Mouse (Mus musculus): Measurements from ENCODE around the gene Gm28372. TPM values are rescaled to one million over a fixed set of nuclear protein-coding genes. Genes with fewer than 3 reads are reported as not detected.
"Not testable (repeated sequence)": the region's sequence is repeated elsewhere in the genome, so short reads cannot be mapped to it uniquely, and the experiment has no call there.

Gene Gm28372
- not detected for total RNA-seq (2022)

GRCm38 (mm10) chr2:130404939-130405338 is at the start of gene Gm28372, which contains the start of gene 1700020A23Rik:
Gene Gm28372, plus strand, starts transcription at chr2:130405239.
Gene 1700020A23Rik, plus strand, starts transcription at chr2:130405259.
- no peak for DNase-seq (ENCODE audit: low spot score in 2 of 2)

DNA sequence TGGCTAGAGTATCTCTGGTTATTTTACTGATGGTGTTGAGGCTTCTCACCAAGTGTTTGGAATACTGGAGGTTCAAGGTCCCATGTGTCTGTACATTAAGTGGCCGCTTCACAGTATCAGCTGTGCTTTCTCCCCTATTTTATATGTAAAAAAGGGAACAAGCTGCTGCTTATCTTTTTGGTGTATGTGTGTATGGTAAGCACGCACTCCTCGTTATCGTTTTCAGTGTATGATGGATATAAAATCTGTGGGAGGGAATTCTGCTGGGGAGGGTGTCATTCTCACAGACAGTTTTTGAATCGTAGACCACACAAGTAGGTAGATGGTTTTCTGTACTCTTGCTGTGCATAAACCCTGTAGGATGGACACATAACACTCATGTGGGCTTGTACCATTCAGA is 47.5 kb upstream of the Gm28372 start:
- no peak for DNase-seq (ENCODE audit: low spot score in 2 of 2)

DNA sequence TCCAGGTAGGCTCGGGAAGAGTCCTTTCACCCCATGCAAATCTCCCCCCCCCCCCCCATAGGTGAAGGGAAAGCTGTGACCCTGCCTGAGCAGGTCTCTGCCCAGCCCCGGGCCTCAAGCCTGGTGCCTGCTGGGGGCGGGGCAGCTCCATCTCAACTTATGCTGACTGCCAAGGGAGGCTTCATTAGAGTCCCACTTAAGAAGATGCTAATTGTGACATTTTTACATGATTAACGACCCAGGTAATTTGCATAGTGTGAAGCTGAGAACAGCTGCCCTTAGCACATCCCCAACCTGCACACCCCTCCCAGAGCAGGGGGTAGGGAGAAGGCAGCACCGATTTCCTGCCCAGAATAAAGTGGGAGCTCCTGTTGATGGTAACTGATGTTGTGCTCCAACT is 46.2 kb upstream of the Gm28372 start:
- no peak for DNase-seq (ENCODE audit: low spot score in 2 of 2)

DNA sequence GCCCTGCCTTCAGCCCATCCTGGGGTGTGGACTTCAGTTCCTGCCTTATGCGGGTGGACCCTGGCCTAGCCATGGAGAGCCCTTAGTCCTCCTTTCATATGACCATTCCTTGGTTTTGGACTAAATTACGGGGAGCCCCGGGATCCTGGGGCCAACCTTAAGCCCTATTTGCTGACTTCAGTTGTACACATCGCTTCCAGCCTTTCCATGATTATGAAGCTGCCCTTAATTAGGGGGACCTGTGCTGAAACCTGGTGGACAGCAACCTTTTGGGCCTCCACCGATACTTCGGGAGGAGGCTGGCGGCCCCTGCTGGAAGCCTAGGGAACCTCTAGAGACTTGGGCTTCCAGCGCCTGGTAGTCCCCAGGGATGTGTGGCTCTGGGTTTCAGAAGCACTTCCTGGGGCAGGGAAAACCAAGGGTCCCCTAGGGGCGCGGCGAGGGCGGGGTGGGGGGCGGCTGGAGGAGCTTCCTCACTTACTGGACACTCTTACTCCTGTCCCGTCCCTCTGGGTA is 42.5 kb upstream of the Gm28372 start:
- DNase-seq (ENCODE audit: low spot score in 2 of 2) = no peak

GRCm38 (mm10) chr2:130365211-130366094 is 39.6 kb upstream of the Gm28372 start:
- DNase-seq (ENCODE audit: low spot score in 2 of 2) = no peak

GRCm38 (mm10) chr2:130367386-130367785 is 37.7 kb upstream of the Gm28372 start:
- no peak for DNase-seq (ENCODE audit: low spot score in 2 of 2)

DNA sequence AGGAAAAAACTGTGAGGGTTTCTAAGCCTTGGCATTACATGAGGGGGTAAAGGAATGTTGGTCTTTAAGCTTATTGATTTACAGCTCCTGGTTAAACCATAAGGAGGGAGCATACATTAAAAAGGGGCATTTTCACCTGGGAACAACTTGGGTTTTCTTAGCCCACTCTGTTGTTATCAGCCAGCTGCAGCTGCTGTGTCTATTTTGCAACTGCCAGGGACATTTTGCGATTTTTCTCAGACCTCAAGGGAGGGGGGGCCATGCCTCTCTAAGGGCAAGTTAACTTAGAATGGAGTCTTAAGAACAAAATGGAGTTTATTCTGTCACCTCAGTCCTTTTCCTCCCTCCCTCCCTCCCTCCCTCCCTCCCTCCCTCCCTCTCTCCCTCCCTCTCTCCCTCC is 32.0 kb upstream of the Gm28372 start:
- DNase-seq (ENCODE audit: low spot score in 2 of 2) = not testable (repeated sequence)

GRCm38 (mm10) chr2:130374951-130375350 is 30.1 kb upstream of the Gm28372 start:
- DNase-seq (ENCODE audit: low spot score in 2 of 2) = no peak

DNA sequence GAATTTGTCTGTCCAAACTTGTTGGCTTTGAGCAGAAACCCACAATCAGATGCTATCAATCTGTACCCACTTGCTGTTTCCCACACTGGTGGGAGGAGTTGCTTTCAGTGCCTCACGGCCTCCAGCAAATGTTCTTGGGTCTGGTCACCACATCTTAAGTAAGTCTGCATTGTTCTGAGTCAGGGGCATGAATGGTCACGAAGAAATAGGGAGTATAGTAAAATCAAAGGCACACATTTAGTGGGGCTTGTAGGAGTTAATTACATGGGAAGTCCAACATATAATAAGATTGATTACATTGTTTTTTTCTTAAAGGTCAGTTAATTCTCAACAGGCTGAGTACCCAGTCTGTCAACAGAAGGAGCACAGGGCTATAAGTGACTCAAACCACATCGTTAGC is 21.8 kb upstream of the Gm28372 start:
- no peak for DNase-seq (ENCODE audit: low spot score in 2 of 2)

DNA sequence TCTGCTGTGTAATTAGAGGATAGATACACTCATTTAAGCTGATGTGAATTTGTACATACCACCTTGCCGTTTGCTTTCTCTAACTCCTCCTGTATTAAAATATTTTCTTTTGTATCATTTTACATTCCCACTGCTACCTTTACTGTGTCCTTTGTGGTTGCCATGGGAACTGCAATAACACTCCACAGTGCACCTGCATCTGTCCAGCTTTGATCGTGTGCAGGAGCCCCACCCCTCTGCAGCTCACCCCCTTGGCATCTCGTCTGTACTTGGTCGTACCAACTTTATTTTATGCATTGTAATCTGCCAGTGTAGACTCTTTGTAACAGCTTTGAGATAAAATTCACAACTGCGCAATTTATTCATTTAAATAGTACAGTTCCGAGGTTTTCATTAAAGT is 21.1 kb upstream of the Gm28372 start:
- no peak for DNase-seq (ENCODE audit: low spot score in 2 of 2)

DNA sequence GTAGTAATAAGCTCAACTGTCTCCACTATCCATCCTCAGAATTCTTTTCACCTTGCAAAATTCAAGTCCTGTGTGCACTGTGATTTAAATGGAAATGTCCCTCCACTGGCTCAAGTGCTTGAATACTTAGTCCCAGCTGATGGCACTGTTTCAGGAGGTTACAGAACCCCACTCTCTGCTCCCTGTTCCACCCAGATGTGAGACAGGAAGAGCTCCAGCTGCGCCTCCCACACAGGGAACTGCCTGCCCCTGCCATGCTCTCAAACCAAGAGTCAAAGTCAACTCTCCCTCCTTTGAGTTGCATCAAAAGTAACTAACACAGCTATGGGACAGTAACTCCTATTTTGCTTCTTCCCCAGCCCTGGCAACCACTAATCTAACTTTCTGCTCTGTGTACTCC is 18.8 kb upstream of the Gm28372 start:
- DNase-seq (ENCODE audit: low spot score in 2 of 2) = no peak

DNA sequence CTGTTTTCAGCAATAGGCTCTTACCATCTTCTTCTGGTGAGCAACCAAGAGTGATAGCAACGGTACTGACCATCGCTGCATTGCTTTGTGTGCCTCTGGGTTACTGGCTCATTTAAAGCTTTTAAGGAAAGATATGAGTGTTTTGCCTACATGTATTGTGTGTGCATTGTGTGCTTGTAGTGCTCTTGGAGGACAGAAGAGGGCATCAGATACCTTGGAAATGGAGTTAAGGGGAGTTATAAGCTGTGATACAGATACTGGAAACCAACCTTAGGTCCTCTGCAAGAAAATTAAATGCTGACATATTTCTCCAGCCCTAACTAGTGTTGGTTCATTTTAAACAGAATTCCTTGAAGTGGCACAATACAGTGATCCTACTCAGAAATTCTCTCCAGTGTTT is 16.2 kb upstream of the Gm28372 start:
- DNase-seq (ENCODE audit: low spot score in 2 of 2) = no peak

DNA sequence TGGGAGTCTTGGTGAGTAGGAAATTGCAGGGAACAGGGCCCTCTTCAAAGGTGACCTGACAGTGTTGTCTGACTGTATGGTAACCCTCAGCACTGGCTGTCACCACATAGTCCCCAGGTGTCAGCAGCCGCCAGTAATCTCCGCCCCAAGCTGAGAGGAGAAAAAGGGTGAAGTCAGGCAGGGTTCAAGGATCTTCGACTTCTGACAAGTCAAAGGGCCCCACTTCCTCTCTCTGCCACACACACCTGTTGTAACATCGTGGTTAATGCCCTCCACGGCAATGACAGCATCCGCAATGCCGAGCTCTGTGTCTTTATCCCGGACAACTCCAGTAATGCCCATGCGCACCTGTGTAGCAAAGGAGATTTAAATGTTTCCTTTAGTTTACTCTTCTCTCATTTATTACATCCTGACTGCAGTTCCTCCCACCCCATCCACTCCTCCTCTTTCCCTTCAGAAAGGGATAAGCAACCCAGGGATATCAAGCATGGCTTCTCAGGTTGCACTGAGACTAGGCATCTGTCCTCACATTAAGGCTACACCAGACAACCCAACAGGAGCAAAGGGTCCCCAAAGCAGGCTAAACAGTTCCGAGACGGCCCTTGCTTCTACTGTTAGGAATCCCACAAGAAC is 13.9 kb upstream of the Gm28372 start:
- DNase-seq (ENCODE audit: low spot score in 2 of 2) = no peak

DNA sequence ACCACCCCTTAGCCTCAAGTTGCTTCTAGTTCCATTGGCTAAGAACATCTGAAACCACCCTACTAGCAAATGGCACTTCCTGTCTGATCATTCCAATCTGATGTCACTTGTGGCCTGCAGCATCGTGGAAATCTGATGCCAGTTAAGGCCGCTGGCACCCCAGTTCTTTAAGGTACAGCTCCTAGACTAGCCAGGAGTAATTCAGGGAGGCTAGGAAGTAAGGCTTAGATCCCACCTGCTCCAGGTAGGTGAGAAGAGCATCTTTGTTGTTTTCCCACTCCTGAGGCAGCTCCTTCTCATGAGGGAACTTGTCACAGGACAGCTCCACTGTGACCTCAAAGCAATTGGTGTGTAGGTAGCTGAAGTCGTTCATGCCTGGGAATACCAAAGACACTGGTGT is 12.2 kb upstream of the Gm28372 start:
- no peak for DNase-seq (ENCODE audit: low spot score in 2 of 2)

DNA sequence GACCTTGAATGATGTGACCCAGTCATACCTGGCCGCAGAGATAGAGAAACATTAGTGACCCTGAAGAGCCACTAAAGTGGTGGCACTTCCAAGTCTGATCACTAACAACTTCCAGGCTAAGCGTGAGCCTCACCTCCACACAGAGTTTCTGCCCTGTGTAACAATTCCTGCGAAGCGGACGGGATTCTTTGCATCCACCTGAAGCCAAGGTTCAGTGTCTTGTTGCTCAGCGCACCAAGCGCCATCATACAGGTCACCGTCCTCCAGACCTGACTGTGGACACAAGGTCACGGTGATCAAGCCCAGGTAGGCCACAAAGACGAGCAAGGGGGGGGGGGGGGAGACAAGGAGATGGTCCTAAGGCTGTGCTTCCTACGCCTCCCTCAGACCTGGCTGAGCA is 9.3 kb upstream of the Gm28372 start:
- DNase-seq (ENCODE audit: low spot score in 2 of 2) = no peak

DNA sequence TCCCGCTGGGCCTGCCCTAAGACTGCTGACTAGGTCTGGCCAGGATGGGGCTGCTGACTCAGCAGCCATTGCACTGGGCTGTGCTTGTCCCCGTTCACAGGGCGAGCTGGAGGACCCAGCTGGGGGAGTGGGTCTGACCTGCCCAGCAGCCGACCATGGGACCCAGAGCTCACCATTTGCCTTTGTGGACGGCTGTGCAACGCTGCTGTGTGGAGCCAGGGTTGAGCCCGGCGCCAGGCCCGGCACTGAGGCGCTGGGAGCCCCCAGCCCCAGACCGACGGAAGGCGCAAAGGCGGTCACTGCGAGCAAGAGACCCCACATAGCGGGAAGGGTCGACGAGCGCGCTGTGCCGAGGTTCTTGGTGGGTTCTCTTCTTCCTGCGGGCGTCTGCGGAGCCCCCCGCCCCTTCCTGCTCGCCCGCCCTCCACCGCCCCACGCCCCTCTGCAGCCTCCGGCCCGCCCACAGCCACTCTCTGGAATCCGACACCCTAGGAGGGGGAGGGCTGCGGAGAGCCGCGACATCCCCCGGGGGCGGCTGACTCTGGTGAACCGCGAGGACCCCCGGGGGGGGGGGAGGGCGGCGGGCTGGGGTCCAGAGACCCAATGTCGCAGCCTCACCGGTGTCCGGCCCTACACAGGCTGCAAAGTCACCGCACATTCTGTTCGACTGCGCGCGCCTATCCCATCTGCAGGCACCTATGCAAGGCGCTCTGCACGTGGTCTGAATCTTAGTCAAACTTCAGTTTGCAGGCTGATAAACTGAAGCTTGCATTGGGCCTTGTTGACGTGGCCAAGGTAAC is 7.7 kb upstream of the Gm28372 start, which contains the start of gene Cpxm1:
Cpxm1 (minus strand) TSS at position 389 of the 800 bp plus-strand sequence.
- DNase-seq (ENCODE audit: low spot score in 2 of 2) = no peak

DNA sequence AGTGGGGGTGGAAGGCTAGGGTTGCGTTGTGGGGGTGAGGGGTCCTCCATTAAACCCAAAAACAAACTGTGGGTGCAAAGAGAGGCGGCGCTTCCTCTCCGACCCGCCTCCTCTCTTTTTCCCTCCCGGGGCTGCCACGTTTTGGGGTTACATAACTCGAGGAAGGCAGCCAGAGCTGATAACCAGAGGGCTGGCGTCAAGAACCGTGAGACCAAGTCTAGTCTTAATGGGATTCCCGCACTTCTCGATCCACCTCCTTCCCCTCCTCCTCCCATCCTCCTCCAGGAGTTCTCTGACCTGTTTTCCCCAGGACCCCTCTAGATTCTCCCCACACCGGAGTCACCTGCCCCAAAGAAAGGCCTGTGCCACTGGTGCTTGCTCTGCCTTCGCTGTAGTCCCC is 6.9 kb upstream of the Gm28372 start:
- DNase-seq (ENCODE audit: low spot score in 2 of 2) = no peak

DNA sequence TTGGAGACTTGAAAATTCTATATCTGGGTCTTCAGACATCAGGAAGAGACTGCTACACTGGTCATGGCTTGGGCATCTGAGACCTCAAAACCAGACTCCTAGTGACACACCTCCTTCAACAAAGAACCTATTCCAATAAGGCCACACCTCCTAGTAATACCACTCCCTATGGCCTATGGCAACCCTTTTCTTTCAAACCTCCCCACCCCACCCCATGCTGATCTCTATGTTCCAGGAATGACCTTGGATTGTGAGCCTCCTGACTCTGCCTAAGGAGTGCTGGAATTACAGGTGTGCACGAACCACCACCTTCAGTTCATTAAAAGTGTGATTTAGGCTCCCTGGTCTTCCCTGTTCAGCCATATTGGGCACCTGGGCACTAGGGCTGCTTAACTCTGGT is 5.0 kb upstream of the Gm28372 start:
- DNase-seq (ENCODE audit: low spot score in 2 of 2) = no peak

- no peak for DNase-seq (ENCODE audit: low spot score in 2 of 2)
These were observed 3.1 kb upstream of the Gm28372 start for GRCm38 (mm10) chr2:130401891-130402290.

GRCm38 (mm10) chr2:130406178-130406577 is 1.1 kb downstream of the Gm28372 start, which contains the start of gene Tmem239:
Gene Tmem239, plus strand, starts transcription at chr2:130406478.
- DNase-seq (ENCODE audit: low spot score in 2 of 2) = no peak

DNA sequence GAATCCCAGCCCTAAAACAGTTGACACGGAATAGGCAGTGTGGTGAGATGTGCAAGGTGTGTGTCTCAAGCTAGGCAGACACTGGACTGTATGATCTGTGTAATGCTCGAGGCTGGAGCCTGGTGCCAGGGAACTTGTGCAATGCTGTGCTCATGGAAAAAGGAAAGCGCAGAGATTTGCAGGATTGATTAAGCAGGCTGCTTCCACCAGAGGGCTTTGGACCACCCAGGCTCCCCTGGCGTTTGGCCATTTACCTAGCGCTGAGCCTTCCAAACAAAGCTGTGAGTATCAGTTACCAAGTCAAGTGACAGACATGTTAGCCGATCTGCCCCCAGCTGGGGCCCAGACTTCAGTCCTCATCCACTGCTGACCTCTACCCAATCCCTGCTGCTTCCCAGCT is 3.2 kb downstream of the Gm28372 start:
- no peak for DNase-seq (ENCODE audit: low spot score in 2 of 2)

Measured in gastrocnemius, adult 8-10 months (tissue).